Mouse (Mus musculus) left cerebral cortex, adult 2 months (tissue): ENCODE results near the gene Arhgap10. TPM values are rescaled to one million over a fixed set of nuclear protein-coding genes. Genes with fewer than 3 reads are reported as not detected.
"Not testable (repeated sequence)": the region's sequence is repeated elsewhere in the genome, so short reads cannot be mapped to it uniquely, and the experiment has no call there.

ENCODE experiments used
- DNase-seq, 2 experiments: peaks; one replicate each; pipeline ENCODE4 v3.0.0; 2021 to 2022; ENCODE audit warnings: low spot score in 2 of 2, mixed read lengths in 1 of 2; ENCODE audit errors: extremely low spot score in 1 of 2
- H3K27ac ChIP-seq: fragments of 200-600 bp; 2 replicates; pipeline ENCODE4 v1.8.1; 2022
- H3K4me3 ChIP-seq: fragments of 200-600 bp; 2 replicates; pipeline ENCODE4 v1.8.1; 2022
- CTCF ChIP-seq: fragments of 200-600 bp; IDR thresholded peaks from 2 replicates; pipeline ENCODE4 v1.8.1; 2022; ENCODE audit warnings: antibody characterized with exemption, mild to moderate bottlenecking, moderate library complexity
- intact Hi-C: fragments of 180-260 bp; cut with DNase I; formaldehyde crosslinking; loops from one replicate; pipeline ENCODE4 v1.15.1; 2025
- total RNA-seq, 2 experiments: library from RNA; stranded (reverse); gene quantifications; 2 replicates each; pipeline ENCODE4 v1.2.3; 2021

Arhgap10 gene
- total RNA-seq, 2 experiments from 2014 or later = 39.2 to 40.1 TPM

- intact Hi-C loops = no loop called here
- TF ChIP-seq CTCF = no peak
- Histone ChIP-seq H3K27ac (no peak overlapping the region), H3K4me3 (no peak overlapping the region)
- no peak for DNase-seq
Measured at GRCm38 (mm10) chr8:77327326-77327725, 190.4 kb downstream of the Arhgap10 start.

DNA sequence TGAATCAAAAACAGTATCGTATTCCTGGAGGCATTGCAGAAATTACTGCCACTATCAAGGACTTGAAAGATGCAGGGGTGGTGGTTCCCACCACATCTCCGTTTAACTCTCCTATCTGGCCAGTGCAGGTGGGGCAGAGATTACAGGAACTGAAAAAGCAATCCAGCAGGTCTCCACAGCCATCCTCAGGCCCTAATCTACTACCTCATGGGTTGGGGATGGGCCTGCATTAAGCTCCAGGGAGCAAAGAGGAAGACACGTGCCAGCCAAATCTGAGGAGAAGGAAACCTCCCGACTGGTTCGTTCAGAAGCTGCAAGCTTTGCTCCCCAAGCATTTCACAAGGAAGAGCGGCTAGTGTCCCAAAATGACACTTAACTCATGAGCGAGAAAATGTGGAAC, 195.0 kb downstream of the Arhgap10 start:
- DNase-seq, H3K27ac ChIP-seq, intact Hi-C loops, H3K4me3 ChIP-seq: not testable (repeated sequence)

DNA sequence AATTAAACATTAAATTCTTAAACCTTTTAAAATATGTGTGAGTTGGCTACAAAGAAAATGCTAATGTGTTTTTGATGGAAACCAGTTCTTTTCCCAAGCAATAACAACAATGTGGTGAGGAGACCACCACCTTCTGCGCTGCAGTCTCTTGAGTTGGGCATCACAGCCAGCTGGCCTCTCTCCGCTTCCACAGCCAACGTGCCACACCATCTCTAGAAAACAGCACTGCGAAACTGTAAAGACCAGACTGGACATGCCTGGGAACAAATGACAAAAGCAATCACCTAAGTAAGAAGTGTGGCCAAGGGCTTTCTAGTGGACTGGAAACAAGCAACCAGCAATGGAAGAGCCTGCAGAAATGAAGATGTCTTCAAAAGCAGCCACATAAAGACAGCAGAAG, 195.9 kb downstream of the Arhgap10 start:
- intact Hi-C loops = no loop called here
- TF ChIP-seq CTCF = no peak
- DNase-seq = no peak
- Histone ChIP-seq H3K4me3 (no peak overlapping the region), H3K27ac (no peak overlapping the region)

- Histone ChIP-seq H3K4me3 (no peak overlapping the region), H3K27ac (no peak overlapping the region)
- intact Hi-C loops = no loop called here
- TF ChIP-seq CTCF = no peak
- DNase-seq = no peak
Measured at GRCm38 (mm10) chr8:77318590-77318989, 199.2 kb downstream of the Arhgap10 start.

- no peak for DNase-seq
- Histone ChIP-seq H3K4me3 (no peak overlapping the region), H3K27ac (no peak overlapping the region)
- intact Hi-C loops = no loop called here
- no peak for TF ChIP-seq CTCF
Measured at GRCm38 (mm10) chr8:77317771-77318170, 200.0 kb downstream of the Arhgap10 start.

DNA sequence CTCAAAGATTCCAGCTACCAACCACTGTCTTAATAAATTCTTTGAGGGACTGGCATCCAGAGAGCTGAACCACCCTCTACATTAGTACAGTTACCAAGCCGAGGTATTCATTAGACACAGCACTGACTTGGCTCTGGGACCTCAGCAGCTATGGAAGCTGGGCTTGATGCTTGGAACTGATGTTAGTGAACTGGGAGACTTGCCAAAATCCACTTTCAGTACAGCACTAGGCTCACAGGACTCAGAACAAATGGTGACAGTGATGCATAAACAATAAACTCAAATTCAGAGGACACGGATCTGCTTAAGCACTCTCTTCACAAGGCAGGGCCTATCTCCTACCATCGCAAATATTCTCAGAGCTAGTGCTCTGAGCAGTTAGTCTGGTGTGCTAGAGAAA, 204.8 kb downstream of the Arhgap10 start:
- intact Hi-C loops = loop anchor here (5.0 kb wide), 1 partner anchor 1246 kb away; no protein-coding TSS in a partner anchor
- DNase-seq = no peak
- no peak for TF ChIP-seq CTCF
- H3K4me3 ChIP-seq = no peak overlapping the region
- no peak overlapping the region for H3K27ac ChIP-seq

DNA sequence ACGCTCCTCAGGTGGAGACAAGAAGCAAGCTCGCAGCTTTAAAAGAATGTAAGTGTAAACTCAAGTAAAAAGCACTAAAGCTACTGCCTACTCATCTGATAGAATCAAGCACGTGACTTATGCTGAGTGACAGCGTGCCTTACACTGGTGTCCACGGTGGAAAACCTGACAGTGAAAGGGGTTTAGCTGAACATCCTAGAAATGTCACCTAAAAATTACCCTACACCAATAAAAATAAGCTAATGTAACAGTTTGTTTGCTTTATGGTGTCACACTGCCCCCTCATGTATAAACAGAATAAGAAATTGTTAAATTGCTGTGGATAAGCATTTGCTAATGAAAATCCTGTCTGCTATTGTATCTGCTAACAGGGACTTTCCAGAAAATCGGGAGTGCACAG, 206.0 kb downstream of the Arhgap10 start:
- Histone ChIP-seq H3K4me3 (no peak overlapping the region), H3K27ac (no peak overlapping the region)
- peak; percentile 53 for TF ChIP-seq CTCF
- no peak for DNase-seq
- intact Hi-C loops = loop anchor here (5.0 kb wide), 1 partner anchor 1244 kb away; no protein-coding TSS in a partner anchor

- Histone ChIP-seq H3K27ac (peak overlapping the region; percentile 32; the same call in 1 of the 2 replicates), H3K4me3 (no peak overlapping the region)
- intact Hi-C loops = loop anchor here (5.0 kb wide), 1 partner anchor 1243 kb away; no protein-coding TSS in a partner anchor
- DNase-seq = no peak
- TF ChIP-seq CTCF = no peak
Measured at GRCm38 (mm10) chr8:77310541-77310940, 207.2 kb downstream of the Arhgap10 start.

GRCm38 (mm10) chr8:77310026-77310425, 207.7 kb downstream of the Arhgap10 start:
- no peak for TF ChIP-seq CTCF
- H3K27ac ChIP-seq = peak overlapping the region; percentile 32; the same call in 1 of the 2 replicates
- DNase-seq = no peak
- intact Hi-C loops = loop anchor here (5.0 kb wide), 1 partner anchor 1243 kb away; no protein-coding TSS in a partner anchor
- H3K4me3 ChIP-seq = no peak overlapping the region

DNA sequence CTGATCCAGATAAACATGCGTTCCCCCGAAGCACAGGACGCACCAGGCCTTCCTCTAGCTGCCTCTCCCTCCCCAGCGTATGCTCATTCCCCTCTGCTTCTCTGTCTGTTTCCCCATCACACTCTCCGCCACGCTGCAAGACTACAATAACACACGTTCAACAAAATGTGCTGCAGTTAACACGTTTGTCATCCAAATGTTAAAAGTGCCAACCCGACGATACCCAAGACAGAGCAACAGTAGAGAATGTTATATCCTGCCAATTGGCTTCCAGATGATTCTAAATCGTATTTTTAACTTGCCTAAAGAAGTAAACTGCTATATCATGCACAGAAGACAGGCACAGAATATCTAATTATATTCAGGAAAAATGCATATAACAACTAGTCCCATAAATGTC, 223.2 kb downstream of the Arhgap10 start:
- no peak for TF ChIP-seq CTCF
- intact Hi-C loops = loop anchor here (10.0 kb wide), 1 partner anchor 390 kb away; no protein-coding TSS in a partner anchor
- H3K4me3 ChIP-seq = no peak overlapping the region
- DNase-seq = no peak
- H3K27ac ChIP-seq = peak overlapping the region; percentile 32; the same call in 1 of the 2 replicates

- Histone ChIP-seq H3K27ac (peak overlapping the region; percentile 41), H3K4me3 (no peak overlapping the region)
- intact Hi-C loops = loop anchor here (2.0 to 10.0 kb wide), 2 partner anchors 36 to 388 kb away; no protein-coding TSS in a partner anchor
- peak; percentile 36 to 40 for DNase-seq
- no peak; the same call in 1 of the 2 replicates for TF ChIP-seq CTCF
Measured at GRCm38 (mm10) chr8:77292649-77293048, 225.1 kb downstream of the Arhgap10 start.

GRCm38 (mm10) chr8:77292120-77292519, 225.6 kb downstream of the Arhgap10 start:
- H3K4me3 ChIP-seq = no peak overlapping the region
- H3K27ac ChIP-seq = peak overlapping the region; percentile 41
- intact Hi-C loops = loop anchor here (2.0 to 10.0 kb wide), 2 partner anchors 35 to 387 kb away; no protein-coding TSS in a partner anchor
- no peak for DNase-seq
- no peak for TF ChIP-seq CTCF

GRCm38 (mm10) chr8:77288492-77288891, 229.3 kb downstream of the Arhgap10 start:
- Histone ChIP-seq H3K4me3 (no peak overlapping the region), H3K27ac (no peak overlapping the region)
- intact Hi-C loops = no loop called here
- DNase-seq = no peak
- no peak for TF ChIP-seq CTCF
